Mouse (Mus musculus): ENCODE data around the gene Pelp1.
"Not testable (repeated sequence)": the region's sequence is repeated elsewhere in the genome, so short reads cannot be mapped to it uniquely, and the experiment has no call there.

Pelp1 gene

GRCm38 (mm10) chr11:70432895-70433568, 23.2 kb upstream of the Pelp1 start:
- TF ChIP-seq CTCF (conservative IDR thresholded peaks at IDR 0.05; ENCODE audit: low read length), result no peak
- TF ChIP-seq NANOG (IDR thresholded peaks at IDR 0.05; ENCODE audit: borderline replicate concordance, low read length), result no peak
- no peak for TF ChIP-seq POU5F1 (IDR thresholded peaks at IDR 0.05; ENCODE audit: borderline replicate concordance, low read length)
- H3K4me1 ChIP-seq (replicated peaks; ENCODE audit: low read depth, low read length), result peaks cover 48% of the 10 kb centered on the region
- H3K27me3 ChIP-seq (ENCODE audit: insufficient read depth, low read length), result peaks cover 9% of the 10 kb centered on the region
- peak overlapping the region; percentile 95 for H3K4me3 ChIP-seq (replicated peaks; ENCODE audit: low read length)
- peaks cover 26% of the 10 kb centered on the region for H3K36me3 ChIP-seq (ENCODE audit: insufficient read depth, low read length)
- no peaks in the 10 kb centered on the region for H3K9me3 ChIP-seq (ENCODE audit: low read length)

GRCm38 (mm10) chr11:70432048-70432894, 22.4 kb upstream of the Pelp1 start, which contains the start of gene Arrb2:
Gene Arrb2 (plus strand): TSS chr11:70432635.
- peaks cover 45% of the 10 kb centered on the region for H3K4me1 ChIP-seq (replicated peaks; ENCODE audit: low read depth, low read length)
- H3K36me3 ChIP-seq (ENCODE audit: insufficient read depth, low read length), result peaks cover 19% of the 10 kb centered on the region
- H3K9me3 ChIP-seq (ENCODE audit: low read length), result no peaks in the 10 kb centered on the region
- peaks cover 9% of the 10 kb centered on the region for H3K27me3 ChIP-seq (ENCODE audit: insufficient read depth, low read length)
- TF ChIP-seq POU5F1 (IDR thresholded peaks at IDR 0.05; ENCODE audit: borderline replicate concordance, low read length) (no peak), CTCF (conservative IDR thresholded peaks at IDR 0.05; ENCODE audit: low read length) (0 out of 2 replicates have a peak, but pooled peaks have one; percentile 3), NANOG (IDR thresholded peaks at IDR 0.05; ENCODE audit: borderline replicate concordance, low read length) (no peak)
- peak within 1 kb of the TSS; percentile 95 for H3K4me3 ChIP-seq (replicated peaks; ENCODE audit: low read length)

GRCm38 (mm10) chr11:70431574-70431973, 21.7 kb upstream of the Pelp1 start:
- Histone ChIP-seq H3K4me1 (replicated peaks; ENCODE audit: low read depth, low read length) (peaks cover 45% of the 10 kb centered on the region), H3K4me3 (replicated peaks; ENCODE audit: low read length) (peak overlapping the region; percentile 95), H3K9me3 (ENCODE audit: low read length) (no peaks in the 10 kb centered on the region), H3K36me3 (ENCODE audit: insufficient read depth, low read length) (peaks cover 12% of the 10 kb centered on the region), H3K27me3 (ENCODE audit: insufficient read depth, low read length) (peaks cover 9% of the 10 kb centered on the region)
- TF ChIP-seq POU5F1 (IDR thresholded peaks at IDR 0.05; ENCODE audit: borderline replicate concordance, low read length) (no peak), CTCF (conservative IDR thresholded peaks at IDR 0.05; ENCODE audit: low read length) (no peak), NANOG (IDR thresholded peaks at IDR 0.05; ENCODE audit: borderline replicate concordance, low read length) (no peak)

- H3K27me3 ChIP-seq (ENCODE audit: insufficient read depth, low read length); H3K4me3 ChIP-seq (replicated peaks; ENCODE audit: low read length); H3K36me3 ChIP-seq (ENCODE audit: insufficient read depth, low read length); H3K9me3 ChIP-seq (ENCODE audit: low read length): not testable (repeated sequence)
- H3K4me1 ChIP-seq (replicated peaks; ENCODE audit: low read depth, low read length), result peaks cover 12% of the 10 kb centered on the region
Observed at GRCm38 (mm10) chr11:70426598-70426997, 16.8 kb upstream of the Pelp1 start.

- no peak overlapping the region for H3K4me3 ChIP-seq (replicated peaks; ENCODE audit: low read length)
- no peaks in the 10 kb centered on the region for H3K4me1 ChIP-seq (replicated peaks; ENCODE audit: low read depth, low read length)
- H3K9me3 ChIP-seq (ENCODE audit: low read length), result no peaks in the 10 kb centered on the region
- H3K36me3 ChIP-seq (ENCODE audit: insufficient read depth, low read length), result no peaks in the 10 kb centered on the region
- no peaks in the 10 kb centered on the region for H3K27me3 ChIP-seq (ENCODE audit: insufficient read depth, low read length)
- no peak for TF ChIP-seq POU5F1 (IDR thresholded peaks at IDR 0.05; ENCODE audit: borderline replicate concordance, low read length)
- no peak for TF ChIP-seq CTCF (conservative IDR thresholded peaks at IDR 0.05; ENCODE audit: low read length)
- TF ChIP-seq NANOG (IDR thresholded peaks at IDR 0.05; ENCODE audit: borderline replicate concordance, low read length), result no peak
Observed at GRCm38 (mm10) chr11:70419486-70419885, 9.7 kb upstream of the Pelp1 start.

- H3K27me3 ChIP-seq (ENCODE audit: insufficient read depth, low read length), result no peaks in the 10 kb centered on the region
- TF ChIP-seq POU5F1 (IDR thresholded peaks at IDR 0.05; ENCODE audit: borderline replicate concordance, low read length) (no peak), NANOG (IDR thresholded peaks at IDR 0.05; ENCODE audit: borderline replicate concordance, low read length) (no peak), CTCF (conservative IDR thresholded peaks at IDR 0.05; ENCODE audit: low read length) (0 out of 2 replicates have a peak, but pooled peaks have one; percentile 4)
- H3K9me3 ChIP-seq (ENCODE audit: low read length), result no peaks in the 10 kb centered on the region
- no peaks in the 10 kb centered on the region for H3K4me1 ChIP-seq (replicated peaks; ENCODE audit: low read depth, low read length)
- no peak overlapping the region for H3K4me3 ChIP-seq (replicated peaks; ENCODE audit: low read length)
- no peaks in the 10 kb centered on the region for H3K36me3 ChIP-seq (ENCODE audit: insufficient read depth, low read length)
Observed at GRCm38 (mm10) chr11:70418199-70418598, 8.4 kb upstream of the Pelp1 start.

- Histone ChIP-seq H3K9me3 (ENCODE audit: low read length) (no peaks in the 10 kb centered on the region), H3K4me3 (replicated peaks; ENCODE audit: low read length) (no peak overlapping the region), H3K27me3 (ENCODE audit: insufficient read depth, low read length) (no peaks in the 10 kb centered on the region), H3K4me1 (replicated peaks; ENCODE audit: low read depth, low read length) (peaks cover 18% of the 10 kb centered on the region), H3K36me3 (ENCODE audit: insufficient read depth, low read length) (no peaks in the 10 kb centered on the region)
- peak; percentile 98 for TF ChIP-seq CTCF (conservative IDR thresholded peaks at IDR 0.05; ENCODE audit: low read length)
- TF ChIP-seq NANOG (IDR thresholded peaks at IDR 0.05; ENCODE audit: borderline replicate concordance, low read length), result no peak
Observed at GRCm38 (mm10) chr11:70413961-70414360, 4.1 kb upstream of the Pelp1 start.

- Histone ChIP-seq H3K27me3 (ENCODE audit: insufficient read depth, low read length) (no peaks in the 10 kb centered on the region), H3K4me1 (replicated peaks; ENCODE audit: low read depth, low read length) (peaks cover 32% of the 10 kb centered on the region), H3K9me3 (ENCODE audit: low read length) (no peaks in the 10 kb centered on the region), H3K4me3 (replicated peaks; ENCODE audit: low read length) (no peak overlapping the region), H3K36me3 (ENCODE audit: insufficient read depth, low read length) (peaks cover 10% of the 10 kb centered on the region)
- TF ChIP-seq POU5F1 (IDR thresholded peaks at IDR 0.05; ENCODE audit: borderline replicate concordance, low read length) (no peak), NANOG (IDR thresholded peaks at IDR 0.05; ENCODE audit: borderline replicate concordance, low read length) (no peak), CTCF (conservative IDR thresholded peaks at IDR 0.05; ENCODE audit: low read length) (no peak)
Observed at GRCm38 (mm10) chr11:70412591-70412990, 2.8 kb upstream of the Pelp1 start.
